Mouse (Mus musculus): ENCODE data around the gene 1190005I06Rik. TPM values are rescaled to one million over a fixed set of nuclear protein-coding genes. Genes with fewer than 3 reads are reported as not detected.

The 1190005I06Rik gene
- polyA plus RNA-seq, 1 experiment from 2014 or later = 5.2 TPM

- H3K27ac ChIP-seq (replicated peaks) = no peak overlapping the region; the same call in 1 of the 2 replicates
- WGBS = 56% methylated on average over 2 of the region's 2 CpGs
- peak overlapping the region; percentile 52; the same call in 1 of the 2 replicates for H3K9ac ChIP-seq (replicated peaks)
- peak overlapping the region; percentile 94 for H3K4me2 ChIP-seq (replicated peaks)
- H3K9me3 ChIP-seq = no peaks in the 10 kb centered on the region
- peaks cover 15% of the 10 kb centered on the region; the same call in 1 of the 2 replicates for H3K36me3 ChIP-seq
- peaks cover 4% of the 10 kb centered on the region; the same call in 1 of the 2 replicates for H3K27me3 ChIP-seq
- ATAC-seq (ENCODE audit: low FRiP score, low read depth) = no peak
- peak overlapping the region; percentile 56 for H3K4me3 ChIP-seq
- H3K4me1 ChIP-seq = peaks cover 30% of the 10 kb centered on the region
Observed at GRCm38 (mm10) chr8:120589921-120590320, 57.5 kb downstream of the 1190005I06Rik start.

- peak within 1 kb of the TSS; percentile 56 for H3K4me3 ChIP-seq
- H3K9ac ChIP-seq (replicated peaks) = peak within 1 kb of the TSS; percentile 68
- H3K27me3 ChIP-seq = peaks cover 4% of the 10 kb centered on the region; the same call in 1 of the 2 replicates
- H3K36me3 ChIP-seq = peaks cover 19% of the 10 kb centered on the region; the same call in 1 of the 2 replicates
- peak within 1 kb of the TSS; percentile 20; the same call in 1 of the 2 replicates for H3K27ac ChIP-seq (replicated peaks)
- peak within 1 kb of the TSS; percentile 94 for H3K4me2 ChIP-seq (replicated peaks)
- peak; percentile 99 for ATAC-seq (ENCODE audit: low FRiP score, low read depth)
- WGBS = under 1% methylated on average over 67 of the region's 67 CpGs
- H3K4me1 ChIP-seq = peaks cover 30% of the 10 kb centered on the region
- H3K9me3 ChIP-seq = no peaks in the 10 kb centered on the region
Observed at GRCm38 (mm10) chr8:120588908-120589771, 58.3 kb downstream of the 1190005I06Rik start, which contains the start of gene Gins2. TSS of gene Gins2 (minus strand) at chr8:120589304.

- no peaks in the 10 kb centered on the region for H3K9me3 ChIP-seq
- no peak overlapping the region for H3K4me3 ChIP-seq
- no peak overlapping the region for H3K4me2 ChIP-seq (replicated peaks)
- H3K36me3 ChIP-seq = peaks cover 37% of the 10 kb centered on the region
- H3K9ac ChIP-seq (replicated peaks) = no peak overlapping the region
- 92% methylated on average over 10 of the region's 10 CpGs for WGBS
- peaks cover 25% of the 10 kb centered on the region for H3K4me1 ChIP-seq
- H3K27me3 ChIP-seq = no peaks in the 10 kb centered on the region
- H3K27ac ChIP-seq (replicated peaks) = 0 out of 2 replicates have a peak overlapping the region, but pooled peaks have one; percentile 3
- ATAC-seq (ENCODE audit: low FRiP score, low read depth) = no peak
Observed at GRCm38 (mm10) chr8:120585521-120585920, 61.9 kb downstream of the 1190005I06Rik start.

DNA sequence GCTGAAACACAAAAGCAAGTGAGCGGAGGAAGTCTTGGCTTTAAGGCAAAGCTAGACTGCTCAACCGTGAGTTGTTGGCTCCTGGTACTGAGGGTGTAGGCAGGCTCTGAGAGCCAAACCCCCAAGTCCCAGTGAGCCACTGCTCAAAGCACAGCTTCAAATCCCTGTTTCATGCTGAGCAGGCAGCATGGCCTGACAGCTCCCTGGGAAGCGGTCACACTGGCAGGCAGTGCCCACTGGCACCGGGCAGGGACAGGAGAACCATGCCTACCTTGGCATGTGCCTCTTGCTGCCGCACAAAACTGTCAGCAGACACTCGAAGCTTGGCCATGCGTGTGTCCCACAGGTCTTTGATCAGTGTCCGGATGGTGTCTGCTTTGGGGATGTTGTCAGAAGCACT, 65.6 kb downstream of the 1190005I06Rik start:
- ATAC-seq (ENCODE audit: low FRiP score, low read depth) = no peak; the same call in 1 of the 2 replicates
- peaks cover 73% of the 10 kb centered on the region for H3K36me3 ChIP-seq
- no peak overlapping the region for H3K4me2 ChIP-seq (replicated peaks)
- 91% methylated on average over 8 of the region's 8 CpGs for WGBS
- H3K9ac ChIP-seq (replicated peaks) = no peak overlapping the region
- no peak overlapping the region for H3K4me3 ChIP-seq
- H3K27me3 ChIP-seq = no peaks in the 10 kb centered on the region
- peaks cover under 1% of the 10 kb centered on the region; the same call in 1 of the 2 replicates for H3K4me1 ChIP-seq
- peak overlapping the region; percentile 49; the same call in 1 of the 2 replicates for H3K27ac ChIP-seq (replicated peaks)
- no peaks in the 10 kb centered on the region for H3K9me3 ChIP-seq

GRCm38 (mm10) chr8:120581329-120581728, 66.1 kb downstream of the 1190005I06Rik start:
- 92% methylated on average over 12 of the region's 12 CpGs for WGBS
- Histone ChIP-seq H3K4me1 (no peaks in the 10 kb centered on the region), H3K9ac (replicated peaks) (no peak overlapping the region), H3K27ac (replicated peaks) (peak overlapping the region; percentile 49; the same call in 1 of the 2 replicates), H3K9me3 (no peaks in the 10 kb centered on the region), H3K27me3 (no peaks in the 10 kb centered on the region), H3K4me2 (replicated peaks) (no peak overlapping the region), H3K36me3 (peaks cover 74% of the 10 kb centered on the region), H3K4me3 (no peak overlapping the region)
- no peak for ATAC-seq (ENCODE audit: low FRiP score, low read depth)

- peaks cover 78% of the 10 kb centered on the region for H3K36me3 ChIP-seq
- H3K9me3 ChIP-seq = no peaks in the 10 kb centered on the region
- no peak overlapping the region for H3K4me3 ChIP-seq
- peaks cover 6% of the 10 kb centered on the region; the same call in 1 of the 2 replicates for H3K4me1 ChIP-seq
- no peaks in the 10 kb centered on the region for H3K27me3 ChIP-seq
- H3K9ac ChIP-seq (replicated peaks) = no peak overlapping the region
- H3K4me2 ChIP-seq (replicated peaks) = no peak overlapping the region
- 92% methylated on average over 8 of the region's 8 CpGs for WGBS
- ATAC-seq (ENCODE audit: low FRiP score, low read depth) = no peak
- H3K27ac ChIP-seq (replicated peaks) = no peak overlapping the region
Observed at GRCm38 (mm10) chr8:120580336-120581000, 67.0 kb downstream of the 1190005I06Rik start.

- no peak for ATAC-seq (ENCODE audit: low FRiP score, low read depth)
- Histone ChIP-seq H3K9ac (replicated peaks) (no peak overlapping the region), H3K4me2 (replicated peaks) (no peak overlapping the region), H3K4me3 (no peak overlapping the region), H3K36me3 (peaks cover 94% of the 10 kb centered on the region), H3K27ac (replicated peaks) (peak overlapping the region; percentile 49), H3K9me3 (no peaks in the 10 kb centered on the region), H3K27me3 (no peaks in the 10 kb centered on the region), H3K4me1 (peaks cover 6% of the 10 kb centered on the region; the same call in 1 of the 2 replicates)
- WGBS = 92% methylated on average over 17 of the region's 17 CpGs
Observed at GRCm38 (mm10) chr8:120577821-120578220, 69.6 kb downstream of the 1190005I06Rik start.

DNA sequence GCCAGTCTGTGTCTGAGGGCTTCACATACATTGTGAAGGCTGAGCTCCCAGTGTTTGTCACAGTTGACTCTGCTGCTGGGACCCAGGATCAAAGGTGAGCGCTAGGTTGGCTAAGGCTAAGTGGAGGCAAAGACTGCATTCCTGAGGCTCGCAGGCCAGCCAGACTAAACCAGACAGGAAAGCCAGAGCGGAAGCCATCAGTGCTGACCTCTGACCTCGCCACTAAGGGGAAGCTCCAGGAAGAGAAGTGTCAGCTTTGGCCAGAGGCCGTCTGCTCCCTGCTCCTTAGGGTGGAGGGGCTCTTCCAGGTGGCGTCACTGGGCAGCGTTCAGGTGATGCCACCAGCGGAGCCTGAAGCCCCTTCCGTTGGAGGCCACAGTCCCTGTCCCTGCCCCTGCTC, 71.6 kb downstream of the 1190005I06Rik start:
- 64% methylated on average over 9 of the region's 9 CpGs for WGBS
- Histone ChIP-seq H3K36me3 (peaks cover 99% of the 10 kb centered on the region), H3K4me1 (peaks cover 9% of the 10 kb centered on the region; the same call in 1 of the 2 replicates)

GRCm38 (mm10) chr8:120574941-120575340, 72.5 kb downstream of the 1190005I06Rik start:
- H3K36me3 ChIP-seq = peaks cover 98% of the 10 kb centered on the region
- no peak overlapping the region for H3K9ac ChIP-seq (replicated peaks)
- no peak overlapping the region for H3K4me3 ChIP-seq
- no peaks in the 10 kb centered on the region for H3K27me3 ChIP-seq
- H3K27ac ChIP-seq (replicated peaks) = 0 out of 2 replicates have a peak overlapping the region, but pooled peaks have one; percentile 20
- H3K4me1 ChIP-seq = peaks cover 9% of the 10 kb centered on the region
- H3K4me2 ChIP-seq (replicated peaks) = no peak overlapping the region
- H3K9me3 ChIP-seq = no peaks in the 10 kb centered on the region
- ATAC-seq (ENCODE audit: low FRiP score, low read depth) = no peak
- 85% methylated on average over 19 of the region's 19 CpGs for WGBS

More for the DNA sequence above, 71.6 kb downstream of the 1190005I06Rik start:
- 0 out of 2 replicates have a peak overlapping the region, but pooled peaks have one; percentile 4 for H3K27ac ChIP-seq (replicated peaks)
- no peak overlapping the region for H3K4me3 ChIP-seq
- no peak overlapping the region for H3K9ac ChIP-seq (replicated peaks)
- H3K9me3 ChIP-seq = no peaks in the 10 kb centered on the region
- no peaks in the 10 kb centered on the region for H3K27me3 ChIP-seq
- ATAC-seq (ENCODE audit: low FRiP score, low read depth) = no peak
- H3K4me2 ChIP-seq (replicated peaks) = no peak overlapping the region

- H3K36me3 ChIP-seq = peaks cover 99% of the 10 kb centered on the region
- no peak overlapping the region for H3K4me3 ChIP-seq
- no peak for ATAC-seq (ENCODE audit: low FRiP score, low read depth)
- H3K4me1 ChIP-seq = peaks cover 9% of the 10 kb centered on the region
- no peaks in the 10 kb centered on the region for H3K27me3 ChIP-seq
- H3K9me3 ChIP-seq = no peaks in the 10 kb centered on the region
- 76% methylated on average over 11 of the region's 11 CpGs for WGBS
- no peak overlapping the region for H3K4me2 ChIP-seq (replicated peaks)
- H3K9ac ChIP-seq (replicated peaks) = 0 out of 2 replicates have a peak overlapping the region, but pooled peaks have one; percentile 8
- H3K27ac ChIP-seq (replicated peaks) = no peak overlapping the region
Observed at GRCm38 (mm10) chr8:120573866-120574265, 73.6 kb downstream of the 1190005I06Rik start.

GRCm38 (mm10) chr8:120572534-120572933, 74.9 kb downstream of the 1190005I06Rik start:
- no peaks in the 10 kb centered on the region for H3K9me3 ChIP-seq
- no peaks in the 10 kb centered on the region for H3K27me3 ChIP-seq
- no peak overlapping the region for H3K27ac ChIP-seq (replicated peaks)
- WGBS = 83% methylated on average over 21 of the region's 21 CpGs
- peaks cover 9% of the 10 kb centered on the region for H3K4me1 ChIP-seq
- no peak overlapping the region for H3K9ac ChIP-seq (replicated peaks)
- no peak overlapping the region for H3K4me3 ChIP-seq
- ATAC-seq (ENCODE audit: low FRiP score, low read depth) = no peak
- peaks cover 99% of the 10 kb centered on the region for H3K36me3 ChIP-seq
- H3K4me2 ChIP-seq (replicated peaks) = no peak overlapping the region
